Mouse (Mus musculus) megakaryocyte, adult 5-6 weeks (primary cell): ENCODE measurements at regions not wholly inside any gene's neighbourhood (a gene's known extent, or its start where the extent isn't known, plus 50 kb on each side); places are given as distances from the start of the nearest gene placed in this dataset.

Experiments used
- ATAC-seq: 2 replicates; pipeline ENCODE4 v1.8.0; 2016; ENCODE audit warnings: mild to moderate bottlenecking, inconsistent platforms; ENCODE audit not compliant: poor library complexity, severe bottlenecking

GRCm38 (mm10) chr6:100338291-100338690 lies 51.0 kb upstream of the Rybp start:
- no peak for ATAC-seq
